Mouse (Mus musculus) erythroblast, embryonic 14.5 days (primary cell): Measurements from ENCODE around the gene Hlx. TPM values are rescaled to one million over a fixed set of nuclear protein-coding genes. Genes with fewer than 3 reads are reported as not detected.

Experiments
- H3K27me3 ChIP-seq: 2 replicates; pipeline ENCODE4 v1.6.1; 2012; ENCODE audit warnings: inconsistent platforms; ENCODE audit not compliant: control insufficient read depth
- H3K36me3 ChIP-seq: 2 replicates; pipeline ENCODE4 v1.6.1; 2012; ENCODE audit warnings: mild to moderate bottlenecking, inconsistent platforms; ENCODE audit not compliant: control insufficient read depth
- H3K4me1 ChIP-seq: 2 replicates; pipeline ENCODE4 v1.6.1; 2012; ENCODE audit warnings: inconsistent platforms; ENCODE audit not compliant: control insufficient read depth
- H3K4me3 ChIP-seq: replicated peaks from 2 replicates; pipeline ENCODE3; 2012; ENCODE audit warnings: moderate library complexity, mild to moderate bottlenecking, inconsistent platforms
- H3K9me3 ChIP-seq: 2 replicates; pipeline ENCODE4 v1.6.1; 2012; ENCODE audit warnings: low read length, inconsistent platforms, mixed read lengths; ENCODE audit not compliant: control insufficient read depth
- GATA1 ChIP-seq: IDR thresholded peaks from 2 replicates; pipeline ENCODE4 v1.6.1; 2012; ENCODE audit warnings: low read length, inconsistent platforms, mixed read lengths
- TAL1 ChIP-seq: IDR thresholded peaks from 3 replicates; pipeline ENCODE4 v1.6.1; 2012; ENCODE audit warnings: low read length, inconsistent platforms, mixed read lengths
- polyA plus RNA-seq: library from polyadenylated mRNA; stranded (reverse); fragments of >175 nt; gene quantifications from 2 replicates; pipeline ENCODE4 v1.2.3, GENCODE M21; 2012

The Hlx gene
- polyA plus RNA-seq, 1 experiment: 0.64 TPM

DNA sequence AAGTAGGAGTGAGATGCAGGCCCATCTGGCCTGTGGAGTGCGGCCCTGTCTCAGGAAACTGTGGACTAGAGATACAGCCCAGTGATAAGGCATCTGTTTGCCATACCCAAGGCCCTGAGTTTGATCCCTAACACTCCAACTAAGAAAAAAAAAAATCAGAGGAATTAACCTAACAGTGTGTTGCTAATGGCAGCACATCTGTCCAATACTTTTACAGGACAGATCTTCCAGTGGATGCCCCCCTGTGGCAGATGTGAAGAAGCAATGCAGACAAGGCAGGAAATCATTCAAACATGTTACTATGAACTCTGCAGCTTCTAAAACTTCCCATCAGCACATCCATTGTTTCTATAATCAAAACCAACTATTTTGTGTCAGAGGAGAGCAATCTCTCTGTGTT lies 33.1 kb downstream of the Hlx start:
- Histone ChIP-seq H3K4me1 (no peaks in the 10 kb centered on the region), H3K36me3 (no peaks in the 10 kb centered on the region), H3K4me3 (no peak overlapping the region), H3K27me3 (no peaks in the 10 kb centered on the region; the same call in 1 of the 2 replicates), H3K9me3 (peaks cover 2% of the 10 kb centered on the region; the same call in 1 of the 2 replicates)
- TF ChIP-seq GATA1 (no peak), TAL1 (no peak)

DNA sequence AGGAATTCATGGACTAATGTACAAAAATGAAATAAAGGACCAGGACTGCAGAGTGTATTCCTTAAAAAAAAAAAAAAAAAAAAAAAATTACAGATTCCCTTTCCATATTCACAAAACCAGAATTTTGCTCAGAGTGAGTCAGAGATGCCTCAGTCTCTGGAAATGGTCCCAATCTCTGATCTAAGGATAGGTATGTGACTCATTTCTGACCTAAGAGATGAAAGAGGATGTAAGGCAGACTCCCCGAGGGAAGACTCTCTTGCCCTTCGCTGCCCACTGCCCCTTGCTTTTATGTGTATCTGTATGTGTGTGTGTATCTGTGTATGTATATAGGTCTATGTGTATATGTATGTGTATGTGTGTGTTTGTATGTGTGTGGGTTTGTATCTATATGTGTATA lies 37.0 kb downstream of the Hlx start:
- Histone ChIP-seq H3K4me1 (no peaks in the 10 kb centered on the region; the same call in 1 of the 2 replicates), H3K36me3 (no peaks in the 10 kb centered on the region), H3K27me3 (no peaks in the 10 kb centered on the region), H3K9me3 (peaks cover 2% of the 10 kb centered on the region; the same call in 1 of the 2 replicates), H3K4me3 (no peak overlapping the region)
- TF ChIP-seq GATA1: no peak

DNA sequence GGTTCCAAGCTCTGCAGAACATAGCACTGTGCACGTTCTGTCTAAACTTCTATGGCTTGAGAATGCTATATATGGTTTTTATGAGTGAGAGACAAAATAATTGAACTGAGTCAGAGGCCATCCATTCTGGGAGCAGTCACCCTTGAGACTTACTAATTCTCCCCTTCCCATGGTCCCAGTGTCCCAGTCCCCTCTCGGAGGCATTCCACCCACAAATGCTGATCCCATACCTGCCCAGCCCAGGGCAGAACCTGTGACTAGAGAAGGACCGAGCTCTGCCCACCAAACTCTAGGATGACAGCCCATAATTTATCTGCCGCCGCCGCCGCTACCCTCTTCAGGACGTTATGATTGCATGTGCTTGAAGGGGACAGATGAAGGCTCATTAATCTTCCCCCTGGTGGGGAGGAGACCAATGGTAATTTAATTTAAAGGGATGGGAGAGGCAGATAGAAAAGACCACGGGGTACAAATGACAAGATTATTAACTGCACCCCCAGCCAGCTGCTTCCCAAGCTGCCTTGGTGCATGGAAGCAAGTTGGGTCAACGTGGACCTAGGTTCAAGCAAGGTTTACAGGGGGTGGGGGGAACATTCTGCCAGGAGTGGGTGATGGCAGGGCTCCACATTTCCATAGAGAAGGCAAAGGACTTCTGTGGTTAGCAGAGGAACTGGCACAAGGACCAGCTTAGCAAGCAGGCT lies 40.1 kb downstream of the Hlx start:
- peaks cover 2% of the 10 kb centered on the region; the same call in 1 of the 2 replicates for H3K9me3 ChIP-seq
- no peaks in the 10 kb centered on the region for H3K36me3 ChIP-seq
- TF ChIP-seq GATA1 (no peak), TAL1 (no peak)
- H3K27me3 ChIP-seq: peaks cover 5% of the 10 kb centered on the region; the same call in 1 of the 2 replicates
- no peak overlapping the region for H3K4me3 ChIP-seq
- peaks cover 7% of the 10 kb centered on the region for H3K4me1 ChIP-seq

DNA sequence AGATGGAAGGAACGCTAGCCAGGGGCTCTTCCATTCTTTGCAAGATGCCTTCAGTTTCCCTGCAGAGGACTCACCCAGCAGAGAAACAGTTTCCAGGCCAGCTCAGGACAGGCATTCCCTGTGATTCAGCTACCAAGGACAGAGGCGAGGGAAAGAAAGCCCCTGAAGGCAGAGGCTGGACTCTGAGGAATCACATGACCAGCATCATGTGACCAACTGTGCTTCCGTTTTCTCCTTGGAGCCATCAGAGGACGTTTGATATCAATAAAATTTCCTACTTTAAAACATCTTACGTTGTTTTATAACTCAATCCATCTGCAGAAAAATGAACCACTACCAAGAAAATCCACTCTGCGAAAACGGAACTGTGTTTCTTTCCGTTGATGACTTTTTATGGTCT lies 41.2 kb downstream of the Hlx start:
- TF ChIP-seq GATA1 (no peak), TAL1 (no peak)
- H3K4me1 ChIP-seq: peaks cover 7% of the 10 kb centered on the region

DNA sequence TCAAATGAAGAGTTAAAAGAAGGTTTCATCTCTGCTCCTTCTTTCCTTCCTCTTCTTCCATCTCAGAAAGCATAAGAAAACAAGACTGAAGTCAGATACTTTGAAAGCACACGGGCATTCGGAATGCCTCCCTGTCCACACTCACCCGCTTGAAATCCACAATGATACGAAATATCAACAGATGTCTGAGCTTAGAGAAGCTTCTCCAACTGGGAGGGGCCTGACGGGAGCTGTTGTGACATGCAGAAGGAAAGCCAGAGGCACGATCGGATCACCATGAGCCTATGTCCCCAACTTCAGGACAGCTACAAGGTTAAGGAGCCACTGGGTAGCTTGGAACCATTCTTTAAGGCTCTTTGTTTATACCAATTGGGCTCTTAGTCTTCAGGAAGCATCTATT lies 44.4 kb downstream of the Hlx start:
- H3K9me3 ChIP-seq: no peaks in the 10 kb centered on the region
- H3K27me3 ChIP-seq: peaks cover 22% of the 10 kb centered on the region
- no peaks in the 10 kb centered on the region for H3K36me3 ChIP-seq
- no peak overlapping the region for H3K4me3 ChIP-seq
- peaks cover 7% of the 10 kb centered on the region for H3K4me1 ChIP-seq
- no peak for TF ChIP-seq TAL1
- no peak for TF ChIP-seq GATA1

More for the DNA sequence above, 41.2 kb downstream of the Hlx start:
- no peaks in the 10 kb centered on the region for H3K36me3 ChIP-seq
- no peak overlapping the region for H3K4me3 ChIP-seq
- H3K9me3 ChIP-seq: no peaks in the 10 kb centered on the region
- H3K27me3 ChIP-seq: peaks cover 10% of the 10 kb centered on the region; the same call in 1 of the 2 replicates

- TF ChIP-seq GATA1 (no peak), TAL1 (no peak)
- no peaks in the 10 kb centered on the region for H3K36me3 ChIP-seq
- peaks cover 7% of the 10 kb centered on the region for H3K4me1 ChIP-seq
- H3K9me3 ChIP-seq: no peaks in the 10 kb centered on the region
- peaks cover 22% of the 10 kb centered on the region for H3K27me3 ChIP-seq
- H3K4me3 ChIP-seq: no peak overlapping the region
These were observed 44.9 kb downstream of the Hlx start for GRCm38 (mm10) chr1:184687512-184687911.

- Histone ChIP-seq H3K27me3 (peaks cover 23% of the 10 kb centered on the region), H3K4me3 (no peak overlapping the region), H3K9me3 (no peaks in the 10 kb centered on the region), H3K4me1 (peaks cover 4% of the 10 kb centered on the region), H3K36me3 (no peaks in the 10 kb centered on the region)
- no peak for TF ChIP-seq TAL1
- TF ChIP-seq GATA1: no peak
These were observed 48.9 kb downstream of the Hlx start for GRCm38 (mm10) chr1:184683541-184683940.

GRCm38 (mm10) chr1:184679416-184679965 lies 52.9 kb downstream of the Hlx start:
- TF ChIP-seq TAL1 (no peak), GATA1 (no peak)
- Histone ChIP-seq H3K4me1 (peaks cover 14% of the 10 kb centered on the region), H3K4me3 (no peak overlapping the region), H3K36me3 (no peaks in the 10 kb centered on the region), H3K9me3 (no peaks in the 10 kb centered on the region), H3K27me3 (peaks cover 21% of the 10 kb centered on the region)

GRCm38 (mm10) chr1:184677641-184678040 lies 54.8 kb downstream of the Hlx start:
- H3K4me3 ChIP-seq: no peak overlapping the region
- H3K36me3 ChIP-seq: no peaks in the 10 kb centered on the region
- TF ChIP-seq GATA1: no peak
- no peak for TF ChIP-seq TAL1
- H3K4me1 ChIP-seq: peaks cover 16% of the 10 kb centered on the region
- peaks cover 17% of the 10 kb centered on the region for H3K27me3 ChIP-seq
- no peaks in the 10 kb centered on the region for H3K9me3 ChIP-seq

Other genes starting within 250 kb of the Hlx start
- not detected in 2 replicates for gene Marc1, start 78.7 kb upstream of the Hlx start, polyA plus RNA-seq
- 4.6 and 6.8 TPM in 2 replicates for gene Marc2, start 113.8 kb upstream of the Hlx start, polyA plus RNA-seq
- 0.04 and 0.05 TPM in 2 replicates for gene C130074G19Rik, start 150.6 kb upstream of the Hlx start, polyA plus RNA-seq